Mouse (Mus musculus): ENCODE results near the gene Rad50. TPM values are rescaled to one million over a fixed set of nuclear protein-coding genes. Genes with fewer than 3 reads are reported as not detected.
A peak's percentile ranks its signal among the peaks of the same experiment; 100 is the strongest.

Gene Rad50
- polyA plus RNA-seq, 1 experiment: 31.7 TPM

- Histone ChIP-seq H3K4me1 (ENCODE audit: control insufficient read depth, insufficient read depth, low read length) (no peaks in the 10 kb centered on the region), H3K4me3 (ENCODE audit: insufficient read depth, low read length) (no peak overlapping the region), H3K27ac (ENCODE audit: insufficient read depth, low read length) (no peak overlapping the region)
- TF ChIP-seq POLR2A (IDR thresholded peaks at IDR 0.05; ENCODE audit: low read depth, low read length) (no peak), CTCF (IDR thresholded peaks at IDR 0.05; ENCODE audit: borderline replicate concordance, insufficient read depth, low read length) (no peak)
Measured at GRCm38 (mm10) chr11:53637803-53638260, 69.3 kb downstream of the Rad50 start.

- H3K4me3 ChIP-seq (ENCODE audit: insufficient read depth, low read length): no peak overlapping the region
- TF ChIP-seq CTCF (IDR thresholded peaks at IDR 0.05; ENCODE audit: borderline replicate concordance, insufficient read depth, low read length) (no peak), POLR2A (IDR thresholded peaks at IDR 0.05; ENCODE audit: low read depth, low read length) (no peak)
- H3K27ac ChIP-seq (ENCODE audit: insufficient read depth, low read length): no peak overlapping the region
Measured at GRCm38 (mm10) chr11:53637046-53637802, 69.9 kb downstream of the Rad50 start.

GRCm38 (mm10) chr11:53636183-53636646, 70.9 kb downstream of the Rad50 start:
- Histone ChIP-seq H3K4me1 (ENCODE audit: control insufficient read depth, insufficient read depth, low read length) (no peaks in the 10 kb centered on the region), H3K27ac (ENCODE audit: insufficient read depth, low read length) (no peak overlapping the region), H3K4me3 (ENCODE audit: insufficient read depth, low read length) (no peak overlapping the region)
- TF ChIP-seq POLR2A (IDR thresholded peaks at IDR 0.05; ENCODE audit: low read depth, low read length): no peak
- no peak for TF ChIP-seq CTCF (IDR thresholded peaks at IDR 0.05; ENCODE audit: borderline replicate concordance, insufficient read depth, low read length)

More at GRCm38 (mm10) chr11:53637046-53637802, 69.9 kb downstream of the Rad50 start:
- no peaks in the 10 kb centered on the region for H3K4me1 ChIP-seq (ENCODE audit: control insufficient read depth, insufficient read depth, low read length)

- Histone ChIP-seq H3K4me3 (ENCODE audit: insufficient read depth, low read length) (no peak overlapping the region), H3K27ac (ENCODE audit: insufficient read depth, low read length) (no peak overlapping the region), H3K4me1 (ENCODE audit: control insufficient read depth, insufficient read depth, low read length) (no peaks in the 10 kb centered on the region)
- TF ChIP-seq CTCF (IDR thresholded peaks at IDR 0.05; ENCODE audit: borderline replicate concordance, insufficient read depth, low read length) (no peak), POLR2A (IDR thresholded peaks at IDR 0.05; ENCODE audit: low read depth, low read length) (no peak)
Measured at GRCm38 (mm10) chr11:53635590-53636182, 71.4 kb downstream of the Rad50 start.

- Histone ChIP-seq H3K27ac (ENCODE audit: insufficient read depth, low read length) (no peak within 1 kb of the TSS), H3K4me3 (ENCODE audit: insufficient read depth, low read length) (no peak within 1 kb of the TSS), H3K4me1 (ENCODE audit: control insufficient read depth, insufficient read depth, low read length) (no peaks in the 10 kb centered on the region)
- TF ChIP-seq POLR2A (IDR thresholded peaks at IDR 0.05; ENCODE audit: low read depth, low read length): no peak
- no peak for TF ChIP-seq CTCF (IDR thresholded peaks at IDR 0.05; ENCODE audit: borderline replicate concordance, insufficient read depth, low read length)
Measured at GRCm38 (mm10) chr11:53634556-53634955, 72.6 kb downstream of the Rad50 start, which contains the start of gene Il13. Gene Il13 (minus strand): TSS chr11:53634702.

DNA sequence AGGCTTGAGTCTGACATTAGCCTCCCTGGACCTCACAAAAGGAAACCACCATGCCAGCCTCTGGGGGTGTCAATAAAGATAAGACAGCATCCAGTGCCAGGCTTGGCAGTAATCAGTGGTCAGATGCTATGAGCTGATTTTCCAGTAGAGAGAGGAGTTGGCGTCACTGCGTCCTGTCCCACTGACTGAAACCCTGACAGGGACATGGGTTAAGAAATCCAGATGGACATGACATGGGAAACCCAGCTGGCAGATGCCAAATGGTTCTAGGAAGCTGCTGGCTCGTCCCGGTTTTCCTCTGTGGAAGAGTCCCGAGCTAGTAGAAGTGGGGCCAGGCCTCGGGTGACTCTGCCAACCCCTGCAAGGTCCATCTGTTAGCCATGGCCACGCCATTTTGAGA, 73.5 kb downstream of the Rad50 start:
- TF ChIP-seq CTCF (IDR thresholded peaks at IDR 0.05; ENCODE audit: borderline replicate concordance, insufficient read depth, low read length) (no peak), POLR2A (IDR thresholded peaks at IDR 0.05; ENCODE audit: low read depth, low read length) (no peak)
- no peak overlapping the region for H3K27ac ChIP-seq (ENCODE audit: insufficient read depth, low read length)
- no peak overlapping the region for H3K4me3 ChIP-seq (ENCODE audit: insufficient read depth, low read length)
- H3K4me1 ChIP-seq (ENCODE audit: control insufficient read depth, insufficient read depth, low read length): no peaks in the 10 kb centered on the region

- no peak overlapping the region for H3K27ac ChIP-seq (ENCODE audit: insufficient read depth, low read length)
- H3K4me1 ChIP-seq (ENCODE audit: control insufficient read depth, insufficient read depth, low read length): no peaks in the 10 kb centered on the region
- TF ChIP-seq POLR2A (IDR thresholded peaks at IDR 0.05; ENCODE audit: low read depth, low read length): no peak
- H3K4me3 ChIP-seq (ENCODE audit: insufficient read depth, low read length): no peak overlapping the region
Measured at GRCm38 (mm10) chr11:53632122-53632733, 74.9 kb downstream of the Rad50 start.

- H3K4me3 ChIP-seq (ENCODE audit: insufficient read depth, low read length): no peak overlapping the region
- TF ChIP-seq POLR2A (IDR thresholded peaks at IDR 0.05; ENCODE audit: low read depth, low read length): no peak
- peak; percentile 39; the same call in 1 of the 2 replicates for TF ChIP-seq CTCF (IDR thresholded peaks at IDR 0.05; ENCODE audit: borderline replicate concordance, insufficient read depth, low read length)
- H3K27ac ChIP-seq (ENCODE audit: insufficient read depth, low read length): no peak overlapping the region
- H3K4me1 ChIP-seq (ENCODE audit: control insufficient read depth, insufficient read depth, low read length): no peaks in the 10 kb centered on the region
Measured at GRCm38 (mm10) chr11:53627859-53628258, 79.3 kb downstream of the Rad50 start.

GRCm38 (mm10) chr11:53626802-53627373, 80.2 kb downstream of the Rad50 start:
- Histone ChIP-seq H3K27ac (ENCODE audit: insufficient read depth, low read length) (no peak overlapping the region), H3K4me1 (ENCODE audit: control insufficient read depth, insufficient read depth, low read length) (no peaks in the 10 kb centered on the region), H3K4me3 (ENCODE audit: insufficient read depth, low read length) (no peak overlapping the region)
- TF ChIP-seq CTCF (IDR thresholded peaks at IDR 0.05; ENCODE audit: borderline replicate concordance, insufficient read depth, low read length) (no peak), POLR2A (IDR thresholded peaks at IDR 0.05; ENCODE audit: low read depth, low read length) (no peak)
